Mouse (Mus musculus): ENCODE measurements around the gene Vps50. TPM values are rescaled to one million over a fixed set of nuclear protein-coding genes. Genes with fewer than 3 reads are reported as not detected.
"Not testable (repeated sequence)": the region's sequence is repeated elsewhere in the genome, so short reads cannot be mapped to it uniquely, and the experiment has no call there.

Gene Vps50
- polyA plus RNA-seq, 1 experiment = 0.86 TPM

GRCm38 (mm10) chr6:3500286-3500685 lies 2.1 kb downstream of the Vps50 start:
- H3K36me3 ChIP-seq (ENCODE audit: control insufficient read depth, insufficient read depth, low read length) = peaks cover 1% of the 10 kb centered on the region; the same call in 1 of the 2 replicates
- TF ChIP-seq CTCF (IDR thresholded peaks at IDR 0.05; ENCODE audit: extremely low read depth, insufficient read length, insufficient replicate concordance, low read depth, low read length) (no peak), POLR2A (IDR thresholded peaks at IDR 0.05; ENCODE audit: low read depth, low read length) (no peak)
- H3K4me1 ChIP-seq (ENCODE audit: control insufficient read depth, insufficient read depth, insufficient read length, low read length) = no peaks in the 10 kb centered on the region
- no peaks in the 10 kb centered on the region for H3K27me3 ChIP-seq (ENCODE audit: control insufficient read depth, insufficient read depth, low read length)
- H3K4me3 ChIP-seq (ENCODE audit: low read depth, low read length) = no peak overlapping the region
- no peak overlapping the region for H3K27ac ChIP-seq (ENCODE audit: insufficient read depth, low read depth, low read length)
- WGBS = 75% methylated on average over 3 of the region's 3 CpGs

GRCm38 (mm10) chr6:3505289-3505688 lies 7.1 kb downstream of the Vps50 start:
- no peaks in the 10 kb centered on the region for H3K27me3 ChIP-seq (ENCODE audit: control insufficient read depth, insufficient read depth, low read length)
- no peak overlapping the region for H3K27ac ChIP-seq (ENCODE audit: insufficient read depth, low read depth, low read length)
- WGBS = 89% methylated on average over 5 of the region's 5 CpGs

GRCm38 (mm10) chr6:3507078-3507477 lies 8.9 kb downstream of the Vps50 start:
- H3K27ac ChIP-seq (ENCODE audit: insufficient read depth, low read depth, low read length) = no peak overlapping the region
- no peaks in the 10 kb centered on the region for H3K4me1 ChIP-seq (ENCODE audit: control insufficient read depth, insufficient read depth, insufficient read length, low read length)
- H3K27me3 ChIP-seq (ENCODE audit: control insufficient read depth, insufficient read depth, low read length) = no peaks in the 10 kb centered on the region
- 62% methylated on average over 4 of the region's 4 CpGs for WGBS
- peaks cover 4% of the 10 kb centered on the region; the same call in 1 of the 2 replicates for H3K36me3 ChIP-seq (ENCODE audit: control insufficient read depth, insufficient read depth, low read length)
- TF ChIP-seq POLR2A (IDR thresholded peaks at IDR 0.05; ENCODE audit: low read depth, low read length) = no peak
- no peak overlapping the region for H3K4me3 ChIP-seq (ENCODE audit: low read depth, low read length)

More at GRCm38 (mm10) chr6:3505289-3505688, 7.1 kb downstream of the Vps50 start:
- Histone ChIP-seq H3K4me1 (ENCODE audit: control insufficient read depth, insufficient read depth, insufficient read length, low read length) (no peaks in the 10 kb centered on the region), H3K36me3 (ENCODE audit: control insufficient read depth, insufficient read depth, low read length) (peaks cover 4% of the 10 kb centered on the region; the same call in 1 of the 2 replicates), H3K4me3 (ENCODE audit: low read depth, low read length) (no peak overlapping the region)
- TF ChIP-seq POLR2A (IDR thresholded peaks at IDR 0.05; ENCODE audit: low read depth, low read length) (no peak), CTCF (IDR thresholded peaks at IDR 0.05; ENCODE audit: extremely low read depth, insufficient read length, insufficient replicate concordance, low read depth, low read length) (no peak)

- not testable (repeated sequence) for H3K27me3 ChIP-seq (ENCODE audit: control insufficient read depth, insufficient read depth, low read length); H3K27ac ChIP-seq (ENCODE audit: insufficient read depth, low read depth, low read length); H3K36me3 ChIP-seq (ENCODE audit: control insufficient read depth, insufficient read depth, low read length); H3K4me3 ChIP-seq (ENCODE audit: low read depth, low read length); H3K4me1 ChIP-seq (ENCODE audit: control insufficient read depth, insufficient read depth, insufficient read length, low read length)
- 83% methylated on average over 2 of the region's 2 CpGs for WGBS
Measured at GRCm38 (mm10) chr6:3508151-3508550, 10.0 kb downstream of the Vps50 start.

GRCm38 (mm10) chr6:3509782-3510181 lies 11.6 kb downstream of the Vps50 start:
- no peaks in the 10 kb centered on the region for H3K4me1 ChIP-seq (ENCODE audit: control insufficient read depth, insufficient read depth, insufficient read length, low read length)
- no peak overlapping the region for H3K27ac ChIP-seq (ENCODE audit: insufficient read depth, low read depth, low read length)
- no peak overlapping the region for H3K4me3 ChIP-seq (ENCODE audit: low read depth, low read length)
- TF ChIP-seq CTCF (IDR thresholded peaks at IDR 0.05; ENCODE audit: extremely low read depth, insufficient read length, insufficient replicate concordance, low read depth, low read length) (no peak), POLR2A (IDR thresholded peaks at IDR 0.05; ENCODE audit: low read depth, low read length) (no peak)
- H3K36me3 ChIP-seq (ENCODE audit: control insufficient read depth, insufficient read depth, low read length) = peaks cover 4% of the 10 kb centered on the region; the same call in 1 of the 2 replicates
- 22% methylated on average over 2 of the region's 2 CpGs for WGBS
- no peaks in the 10 kb centered on the region for H3K27me3 ChIP-seq (ENCODE audit: control insufficient read depth, insufficient read depth, low read length)

- TF ChIP-seq POLR2A (IDR thresholded peaks at IDR 0.05; ENCODE audit: low read depth, low read length) (no peak), CTCF (IDR thresholded peaks at IDR 0.05; ENCODE audit: extremely low read depth, insufficient read length, insufficient replicate concordance, low read depth, low read length) (no peak)
- 70% methylated on average over 10 of the region's 10 CpGs for WGBS
- H3K27ac ChIP-seq (ENCODE audit: insufficient read depth, low read depth, low read length) = no peak overlapping the region
- H3K4me3 ChIP-seq (ENCODE audit: low read depth, low read length) = no peak overlapping the region
- H3K27me3 ChIP-seq (ENCODE audit: control insufficient read depth, insufficient read depth, low read length) = no peaks in the 10 kb centered on the region
- H3K4me1 ChIP-seq (ENCODE audit: control insufficient read depth, insufficient read depth, insufficient read length, low read length) = no peaks in the 10 kb centered on the region
- H3K36me3 ChIP-seq (ENCODE audit: control insufficient read depth, insufficient read depth, low read length) = 0 out of 2 replicates have a peak, but pooled peaks cover 2% of the 10 kb centered on the region
Measured at GRCm38 (mm10) chr6:3511116-3511515, 12.9 kb downstream of the Vps50 start.

GRCm38 (mm10) chr6:3511612-3512011 lies 13.4 kb downstream of the Vps50 start:
- no peaks in the 10 kb centered on the region for H3K4me1 ChIP-seq (ENCODE audit: control insufficient read depth, insufficient read depth, insufficient read length, low read length)
- TF ChIP-seq CTCF (IDR thresholded peaks at IDR 0.05; ENCODE audit: extremely low read depth, insufficient read length, insufficient replicate concordance, low read depth, low read length) (no peak), POLR2A (IDR thresholded peaks at IDR 0.05; ENCODE audit: low read depth, low read length) (no peak)
- no peak overlapping the region for H3K4me3 ChIP-seq (ENCODE audit: low read depth, low read length)
- no peaks in the 10 kb centered on the region for H3K27me3 ChIP-seq (ENCODE audit: control insufficient read depth, insufficient read depth, low read length)
- H3K36me3 ChIP-seq (ENCODE audit: control insufficient read depth, insufficient read depth, low read length) = no peaks in the 10 kb centered on the region
- 77% methylated on average over 11 of the region's 11 CpGs for WGBS
- no peak overlapping the region for H3K27ac ChIP-seq (ENCODE audit: insufficient read depth, low read depth, low read length)

GRCm38 (mm10) chr6:3512611-3513010 lies 14.4 kb downstream of the Vps50 start:
- no peak overlapping the region for H3K4me3 ChIP-seq (ENCODE audit: low read depth, low read length)

More at GRCm38 (mm10) chr6:3512611-3513010, 14.4 kb downstream of the Vps50 start:
- no peaks in the 10 kb centered on the region for H3K27me3 ChIP-seq (ENCODE audit: control insufficient read depth, insufficient read depth, low read length)
- no peak for TF ChIP-seq CTCF (IDR thresholded peaks at IDR 0.05; ENCODE audit: extremely low read depth, insufficient read length, insufficient replicate concordance, low read depth, low read length)
- no peak for TF ChIP-seq POLR2A (IDR thresholded peaks at IDR 0.05; ENCODE audit: low read depth, low read length)
- H3K4me1 ChIP-seq (ENCODE audit: control insufficient read depth, insufficient read depth, insufficient read length, low read length) = no peaks in the 10 kb centered on the region
- H3K36me3 ChIP-seq (ENCODE audit: control insufficient read depth, insufficient read depth, low read length) = no peaks in the 10 kb centered on the region
- 73% methylated on average over 3 of the region's 3 CpGs for whole genome bisulfite sequencing
- H3K27ac ChIP-seq (ENCODE audit: insufficient read depth, low read depth, low read length) = no peak overlapping the region

All from small intestine, adult 2 months (tissue).